Comparison of ENCODE assay signal across 30 mouse cellular contexts in the genomic region with DNA sequence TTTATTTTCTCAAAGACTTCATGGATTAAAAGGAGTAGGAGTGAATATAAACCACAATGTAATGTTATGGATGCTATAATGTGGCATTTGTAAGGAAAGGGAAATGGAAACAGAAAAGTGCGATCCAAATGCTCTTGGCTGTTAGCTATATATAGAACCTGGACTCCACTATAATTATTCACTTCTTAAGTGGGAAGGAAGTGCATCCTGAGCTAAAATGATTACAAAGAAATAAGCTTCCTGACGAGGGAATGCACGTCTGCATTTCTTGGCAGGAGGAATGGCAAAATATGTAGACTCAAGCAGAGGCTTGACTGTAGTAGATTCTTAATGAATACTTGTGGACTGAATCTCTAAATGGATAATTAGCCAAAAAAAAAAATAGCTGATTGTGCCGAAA.
DNase-seq lines count a peak whose midpoint lies in the region; ATAC-seq and TF ChIP-seq lines count a peak whose summit lies in the region.
"Had no signal": no experiment of that assay in that cellular context is flagged by ENCODE, and none has a peak within 500 bp of the region (broad histone marks: within the 10 kb centered on the region; RNA-seq: fewer than 3 reads in every experiment).

No protein-coding gene starts in this region.

- H3K4me1 ChIP-seq in forebrain, embryonic 14.5 days (ENCODE audit: control insufficient read depth, insufficient read depth, low read length) = no peaks in the 10 kb centered on the region
- no peaks in the 10 kb centered on the region for H3K4me1 ChIP-seq in forebrain, postnatal 0 days (ENCODE audit: insufficient read depth)
- H3K4me1 ChIP-seq in midbrain, postnatal 0 days (ENCODE audit: insufficient read depth, low read length) = no peaks in the 10 kb centered on the region
- H3K4me1 ChIP-seq in midbrain, embryonic 14.5 days (ENCODE audit: control insufficient read depth, insufficient read depth, low read length) = no peaks in the 10 kb centered on the region
- H3K4me1 ChIP-seq: embryonic facial prominence, embryonic 15.5 days; forebrain, embryonic 12.5 days; heart, embryonic 12.5 days; heart, embryonic 15.5 days; hindbrain, embryonic 10.5 days; hindbrain, embryonic 13.5 days; intestine, embryonic 15.5 days had no signal

- H3K27ac ChIP-seq in forebrain, embryonic 14.5 days (ENCODE audit: low read depth, low read length) = no peak overlapping the region
- no peak overlapping the region for H3K27ac ChIP-seq in forebrain, postnatal 0 days (ENCODE audit: low read depth, low read length)
- H3K27ac ChIP-seq in midbrain, postnatal 0 days (ENCODE audit: low read depth, low read length) = no peak overlapping the region
- H3K27ac ChIP-seq in midbrain, embryonic 14.5 days (replicated peaks; ENCODE audit: low read depth, low read length) = no peak overlapping the region
- H3K27ac ChIP-seq: embryonic facial prominence, embryonic 15.5 days; forebrain, embryonic 12.5 days; heart, embryonic 15.5 days; hindbrain, embryonic 10.5 days; hindbrain, embryonic 13.5 days; intestine, embryonic 15.5 days had no signal

- no peaks in the 10 kb centered on the region for H3K9me3 ChIP-seq in forebrain, embryonic 14.5 days (replicated peaks; ENCODE audit: control insufficient read depth, low read length)
- H3K9me3 ChIP-seq in forebrain, postnatal 0 days (ENCODE audit: low read length) = no peaks in the 10 kb centered on the region
- H3K9me3 ChIP-seq in midbrain, postnatal 0 days (ENCODE audit: low read length) = no peaks in the 10 kb centered on the region
- H3K9me3 ChIP-seq in midbrain, embryonic 14.5 days (ENCODE audit: control insufficient read depth, low read length) = no peaks in the 10 kb centered on the region
- H3K9me3 ChIP-seq: embryonic facial prominence, embryonic 15.5 days; forebrain, embryonic 12.5 days; G1E; heart, embryonic 12.5 days; heart, embryonic 15.5 days; hindbrain, embryonic 10.5 days; hindbrain, embryonic 13.5 days; intestine, embryonic 15.5 days had no signal

- WGBS in forebrain, embryonic 14.5 days = 70% methylated on average over 4 of the region's 4 CpGs
- 38% methylated on average over 4 of the region's 4 CpGs for WGBS in forebrain, postnatal 0 days
- 87% methylated on average over 4 of the region's 4 CpGs for WGBS in midbrain, postnatal 0 days
- WGBS in midbrain, embryonic 14.5 days = 88% methylated on average over 4 of the region's 4 CpGs

- H3K36me3 ChIP-seq in forebrain, embryonic 14.5 days (ENCODE audit: control insufficient read depth, insufficient read depth, low read length) = no peaks in the 10 kb centered on the region
- no peaks in the 10 kb centered on the region for H3K36me3 ChIP-seq in forebrain, postnatal 0 days (ENCODE audit: insufficient read depth)
- H3K36me3 ChIP-seq in midbrain, postnatal 0 days (ENCODE audit: insufficient read depth, low read length) = no peaks in the 10 kb centered on the region
- no peaks in the 10 kb centered on the region for H3K36me3 ChIP-seq in midbrain, embryonic 14.5 days (ENCODE audit: control insufficient read depth, insufficient read depth, low read length)
- H3K36me3 ChIP-seq: embryonic facial prominence, embryonic 15.5 days; forebrain, embryonic 12.5 days; G1E; heart, embryonic 12.5 days; heart, embryonic 15.5 days; hindbrain, embryonic 10.5 days; hindbrain, embryonic 13.5 days; intestine, embryonic 15.5 days had no signal

- H3K4me2 ChIP-seq in forebrain, embryonic 14.5 days (ENCODE audit: low read length) = no peak overlapping the region
- no peak overlapping the region for H3K4me2 ChIP-seq in forebrain, postnatal 0 days (ENCODE audit: low read depth)
- no peak overlapping the region for H3K4me2 ChIP-seq in midbrain, postnatal 0 days (ENCODE audit: low read depth, low read length, poor library complexity, severe bottlenecking)
- H3K4me2 ChIP-seq in midbrain, embryonic 14.5 days (ENCODE audit: low read length) = no peak overlapping the region
- H3K4me2 ChIP-seq: embryonic facial prominence, embryonic 15.5 days; forebrain, embryonic 12.5 days; heart, embryonic 12.5 days; heart, embryonic 15.5 days; hindbrain, embryonic 13.5 days; intestine, embryonic 15.5 days had no signal

- no peak overlapping the region for H3K4me3 ChIP-seq in forebrain, embryonic 14.5 days (ENCODE audit: low read depth, low read length)
- no peak overlapping the region for H3K4me3 ChIP-seq in forebrain, postnatal 0 days (ENCODE audit: low read depth, low read length)
- H3K4me3 ChIP-seq in midbrain, postnatal 0 days (ENCODE audit: low read depth, low read length) = no peak overlapping the region
- H3K4me3 ChIP-seq in midbrain, embryonic 14.5 days (replicated peaks; ENCODE audit: low read depth, low read length) = no peak overlapping the region
- H3K4me3 ChIP-seq: embryonic facial prominence, embryonic 15.5 days; forebrain, embryonic 12.5 days; heart, embryonic 12.5 days; heart, embryonic 15.5 days; hindbrain, embryonic 10.5 days; hindbrain, embryonic 13.5 days; intestine, embryonic 15.5 days had no signal

- no peaks in the 10 kb centered on the region for H3K27me3 ChIP-seq in forebrain, embryonic 14.5 days (replicated peaks; ENCODE audit: control insufficient read depth, insufficient read depth, low read length)
- no peaks in the 10 kb centered on the region for H3K27me3 ChIP-seq in forebrain, postnatal 0 days (ENCODE audit: insufficient read depth, low read length)
- no peaks in the 10 kb centered on the region for H3K27me3 ChIP-seq in midbrain, postnatal 0 days (ENCODE audit: insufficient read depth, low read length)
- H3K27me3 ChIP-seq in midbrain, embryonic 14.5 days (ENCODE audit: control insufficient read depth, insufficient read depth, low read length) = no peaks in the 10 kb centered on the region
- H3K27me3 ChIP-seq: CH12.LX; embryonic facial prominence, embryonic 15.5 days; forebrain, embryonic 12.5 days; heart, embryonic 12.5 days; heart, embryonic 15.5 days; hindbrain, embryonic 13.5 days; intestine, embryonic 15.5 days; Patski had no signal

- no peak for TF ChIP-seq CTCF in forebrain, postnatal 0 days (IDR thresholded peaks at IDR 0.05; ENCODE audit: low read depth)
- no peak for TF ChIP-seq CTCF in midbrain, postnatal 0 days (IDR thresholded peaks at IDR 0.05)
- TF ChIP-seq CTCF in brain, embryonic 14.5 days (IDR thresholded peaks at IDR 0.05; ENCODE audit: borderline replicate concordance, extremely low read depth, insufficient read depth, insufficient read length) = no peak

- DNase-seq in forebrain, embryonic 14.5 days (ENCODE audit: low spot score) = peak; percentile 29
- DNase-seq in forebrain, postnatal 0 days = no peak
- peak; percentile 1 for DNase-seq in midbrain, postnatal 0 days (ENCODE audit: low spot score)
- no peak for DNase-seq in midbrain, embryonic 14.5 days
- peak; percentile 47 for DNase-seq in brain, embryonic 14.5 days (ENCODE audit: low read depth)
- DNase-seq in gastrocnemius, adult 18-20 months (ENCODE audit: low spot score) = no peak
- DNase-seq: adrenal gland, postnatal 10 days; adrenal gland, postnatal 36 days; B cell, adult 2 months; cerebellum, adult 11-12 months; cerebellum, adult 8-10 months; cerebellum, postnatal 10 days; cerebellum, postnatal 36 days; embryo, embryonic 11 days; gastrocnemius, postnatal 25 days; heart, adult 18-20 months; heart, postnatal 10 days; heart, postnatal 36 days; kidney, adult 11 months had no signal

- no peak for ATAC-seq in forebrain, embryonic 14.5 days
- no peak for ATAC-seq in forebrain, postnatal 0 days
- no peak for ATAC-seq in midbrain, postnatal 0 days (ENCODE audit: low FRiP score)
- ATAC-seq in midbrain, embryonic 14.5 days (ENCODE audit: low FRiP score, low TSS enrichment) = no peak
- ATAC-seq: hindbrain, embryonic 16.5 days; intestine, embryonic 15.5 days; Patski had no signal

- H3K9ac ChIP-seq in forebrain, embryonic 14.5 days (ENCODE audit: low read length) = no peak overlapping the region
- no peak overlapping the region for H3K9ac ChIP-seq in forebrain, postnatal 0 days
- no peak overlapping the region for H3K9ac ChIP-seq in midbrain, postnatal 0 days (replicated peaks; ENCODE audit: low read length, poor library complexity, severe bottlenecking)
- H3K9ac ChIP-seq in midbrain, embryonic 14.5 days (replicated peaks; ENCODE audit: low read length) = no peak overlapping the region
- H3K9ac ChIP-seq: embryonic facial prominence, embryonic 15.5 days; forebrain, embryonic 12.5 days; heart, embryonic 12.5 days; heart, embryonic 15.5 days; hindbrain, embryonic 13.5 days; intestine, embryonic 15.5 days had no signal

- TF ChIP-seq POLR2A in brain, embryonic 14.5 days (IDR thresholded peaks at IDR 0.05; ENCODE audit: borderline replicate concordance, extremely low read depth, insufficient read depth, insufficient read length, poor library complexity, severe bottlenecking) = no peak

Comparison
In these comparisons a context has a peak if more than half of its experiments do, and no peak if none do; other contexts are left out.
1. DNase-seq: peak in forebrain, embryonic 14.5 days (single experiment), midbrain, postnatal 0 days (single experiment) and brain, embryonic 14.5 days (single experiment); none in forebrain, postnatal 0 days (single experiment), midbrain, embryonic 14.5 days (single experiment) and gastrocnemius, adult 18-20 months (single experiment).